13 mouse cellular contexts compared by ENCODE assay signal in genomic region chr19:15502985-15503354, GRCm38 (mm10).
"Had no signal": no experiment of that assay in that cellular context is flagged by ENCODE, and none has a peak within 500 bp of the region (broad histone marks: within the 10 kb centered on the region; RNA-seq: fewer than 3 reads in every experiment).

No protein-coding gene starts in this region.

- DNase-seq: lung, adult 18-20 months; lung, embryonic 14.5 days; lung, postnatal 10 days; right cerebral cortex, postnatal 14 days; thymus, adult 2 months; thymus, postnatal 25 days; thymus, postnatal 4 days had no signal

- H3K36me3 ChIP-seq: midbrain, embryonic 13.5 days; stomach, embryonic 15.5 days had no signal

- H3K4me2 ChIP-seq: lung, embryonic 14.5 days; midbrain, embryonic 11.5 days; midbrain, embryonic 13.5 days; stomach, embryonic 15.5 days had no signal

- H3K9me3 ChIP-seq: megakaryocyte, embryonic 14.5 days; midbrain, embryonic 13.5 days; stomach, embryonic 15.5 days had no signal

- H3K9ac ChIP-seq: lung, embryonic 14.5 days; midbrain, embryonic 13.5 days; stomach, embryonic 15.5 days had no signal

- H3K27ac ChIP-seq: macrophage; midbrain, embryonic 13.5 days; stomach, embryonic 15.5 days; stomach, postnatal 0 days had no signal

- H3K27me3 ChIP-seq: megakaryocyte, embryonic 14.5 days; midbrain, embryonic 13.5 days; stomach, embryonic 15.5 days had no signal

- H3K4me3 ChIP-seq: megakaryocyte, embryonic 14.5 days; midbrain, embryonic 13.5 days; stomach, embryonic 15.5 days had no signal

- H3K4me1 ChIP-seq: megakaryocyte, embryonic 14.5 days; stomach, embryonic 15.5 days had no signal
